Mouse (Mus musculus) hindbrain, embryonic 15.5 days (tissue): ENCODE measurements at regions not wholly inside any gene's neighbourhood (a gene's known extent, or its start where the extent isn't known, plus 50 kb on each side); places are given as distances from the start of the nearest gene placed in this dataset.

Source experiments
- ATAC-seq: fragments of 200-750 bp; cut with Nextera tagmentation; 2 replicates; pipeline ENCODE4 v1.8.0; 2017; ENCODE audit warnings: low read depth, moderate number of reproducible peaks, moderate TSS enrichment; ENCODE audit not compliant: low FRiP score
- H3K27ac ChIP-seq: fragments of 300-500 bp; sonication (generic); replicated peaks from 2 replicates; pipeline ENCODE4 v1.5.1; 2015; ENCODE audit warnings: mild to moderate bottlenecking, inconsistent platforms
- H3K27me3 ChIP-seq: fragments of 300-500 bp; sonication (generic); 2 replicates; pipeline ENCODE4 v1.6.1; 2015; ENCODE audit warnings: control low read depth, inconsistent platforms
- H3K36me3 ChIP-seq: fragments of 300-500 bp; sonication (generic); 2 replicates; pipeline ENCODE4 v1.6.1; 2015; ENCODE audit warnings: control low read depth, inconsistent platforms
- H3K4me1 ChIP-seq: fragments of 300-500 bp; sonication (generic); replicated peaks from 2 replicates; pipeline ENCODE4 v1.6.1; 2015; ENCODE audit warnings: control low read depth, inconsistent platforms
- H3K4me2 ChIP-seq: fragments of 300-500 bp; sonication (generic); 2 replicates; pipeline ENCODE4 v1.6.1; 2015; ENCODE audit warnings: moderate library complexity, mild to moderate bottlenecking, inconsistent platforms
- H3K4me3 ChIP-seq: fragments of 300-500 bp; sonication (generic); 2 replicates; pipeline ENCODE4 v1.5.1; 2015; ENCODE audit warnings: mild to moderate bottlenecking, inconsistent platforms
- H3K9ac ChIP-seq: fragments of 300-500 bp; sonication (generic); 2 replicates; pipeline ENCODE4 v1.6.1; 2015; ENCODE audit warnings: inconsistent platforms
- H3K9me3 ChIP-seq: fragments of 300-500 bp; sonication (generic); 2 replicates; pipeline ENCODE4 v1.6.1; 2016; ENCODE audit warnings: control low read depth, inconsistent platforms
- WGBS: fragments of 180-500 bp; shearing (Covaris S2); methylation state at CpG from one replicate; pipeline ENCODE4 v1.1.7; 2015; 5-methylcytosine and 5-hydroxymethylcytosine counted together

- H3K27me3 ChIP-seq = no peaks in the 10 kb centered on the region
- ATAC-seq = no peak
These were observed 186.9 kb downstream of the Rnf152 start for GRCm38 (mm10) chr1:105169455-105170113.

GRCm38 (mm10) chr1:105168808-105169207 lies 187.7 kb downstream of the Rnf152 start:
- ATAC-seq = no peak
- H3K27me3 ChIP-seq = no peaks in the 10 kb centered on the region
- no peak overlapping the region for H3K9ac ChIP-seq
- no peaks in the 10 kb centered on the region for H3K9me3 ChIP-seq
- no peak overlapping the region for H3K4me2 ChIP-seq
- 93% methylated on average over 1 of the region's 1 CpGs for WGBS
- no peaks in the 10 kb centered on the region for H3K4me1 ChIP-seq
- no peaks in the 10 kb centered on the region for H3K36me3 ChIP-seq
- H3K4me3 ChIP-seq = no peak overlapping the region
- no peak overlapping the region for H3K27ac ChIP-seq

More at GRCm38 (mm10) chr1:105169455-105170113, 186.9 kb downstream of the Rnf152 start:
- H3K27ac ChIP-seq = no peak overlapping the region
- H3K4me1 ChIP-seq = no peaks in the 10 kb centered on the region
- no peaks in the 10 kb centered on the region for H3K36me3 ChIP-seq
- H3K4me3 ChIP-seq = no peak overlapping the region
- H3K9ac ChIP-seq = no peak overlapping the region
- H3K9me3 ChIP-seq = no peaks in the 10 kb centered on the region
- H3K4me2 ChIP-seq = no peak overlapping the region
- 88% methylated on average over 1 of the region's 1 CpGs for WGBS

- no peaks in the 10 kb centered on the region for H3K9me3 ChIP-seq
- no peak for ATAC-seq
- WGBS = 85% methylated on average over 2 of the region's 2 CpGs
- no peak overlapping the region for H3K4me2 ChIP-seq
- H3K4me3 ChIP-seq = no peak overlapping the region
- no peak overlapping the region for H3K27ac ChIP-seq
- no peak overlapping the region for H3K9ac ChIP-seq
- no peaks in the 10 kb centered on the region for H3K27me3 ChIP-seq
- H3K36me3 ChIP-seq = no peaks in the 10 kb centered on the region
- no peaks in the 10 kb centered on the region for H3K4me1 ChIP-seq
These were observed 198.9 kb downstream of the Rnf152 start for GRCm38 (mm10) chr1:105157459-105158124.

GRCm38 (mm10) chr1:105152175-105152828 lies 204.2 kb downstream of the Rnf152 start:
- Histone ChIP-seq H3K27ac (no peak overlapping the region), H3K9ac (no peak overlapping the region), H3K4me3 (no peak overlapping the region), H3K36me3 (no peaks in the 10 kb centered on the region), H3K4me1 (peaks cover 9% of the 10 kb centered on the region; the same call in 1 of the 2 replicates), H3K9me3 (no peaks in the 10 kb centered on the region), H3K27me3 (no peaks in the 10 kb centered on the region), H3K4me2 (no peak overlapping the region)
- WGBS = 81% methylated on average over 6 of the region's 6 CpGs
- no peak for ATAC-seq

- Histone ChIP-seq H3K4me1 (peaks cover 9% of the 10 kb centered on the region; the same call in 1 of the 2 replicates), H3K4me2 (no peak overlapping the region), H3K36me3 (no peaks in the 10 kb centered on the region), H3K27ac (no peak overlapping the region), H3K27me3 (no peaks in the 10 kb centered on the region), H3K9me3 (no peaks in the 10 kb centered on the region), H3K9ac (no peak overlapping the region), H3K4me3 (no peak overlapping the region)
- no peak for ATAC-seq
- 62% methylated on average over 1 of the region's 1 CpGs for WGBS
These were observed 205.1 kb downstream of the Rnf152 start for GRCm38 (mm10) chr1:105151466-105151846.

- peak; percentile 52; the same call in 1 of the 2 replicates for ATAC-seq
- H3K9me3 ChIP-seq = no peaks in the 10 kb centered on the region
- no peak overlapping the region for H3K4me3 ChIP-seq
- no peak overlapping the region for H3K4me2 ChIP-seq
- 64% methylated on average over 12 of the region's 12 CpGs for WGBS
- no peak overlapping the region for H3K9ac ChIP-seq
- H3K27me3 ChIP-seq = no peaks in the 10 kb centered on the region
- no peaks in the 10 kb centered on the region for H3K36me3 ChIP-seq
- peak overlapping the region; percentile 10; the same call in 1 of the 2 replicates for H3K27ac ChIP-seq
- peaks cover 9% of the 10 kb centered on the region; the same call in 1 of the 2 replicates for H3K4me1 ChIP-seq
These were observed 205.7 kb downstream of the Rnf152 start for GRCm38 (mm10) chr1:105150624-105151465.

- Histone ChIP-seq H3K9me3 (no peaks in the 10 kb centered on the region), H3K27ac (no peak overlapping the region), H3K4me3 (no peak overlapping the region), H3K27me3 (no peaks in the 10 kb centered on the region), H3K4me2 (no peak overlapping the region), H3K4me1 (peaks cover 9% of the 10 kb centered on the region; the same call in 1 of the 2 replicates), H3K36me3 (no peaks in the 10 kb centered on the region), H3K9ac (no peak overlapping the region)
- ATAC-seq = no peak
- WGBS = 92% methylated on average over 2 of the region's 2 CpGs
These were observed 207.7 kb downstream of the Rnf152 start for GRCm38 (mm10) chr1:105148792-105149191.

- H3K27ac ChIP-seq = no peak overlapping the region
- no peaks in the 10 kb centered on the region for H3K36me3 ChIP-seq
- no peak overlapping the region for H3K4me3 ChIP-seq
- H3K9ac ChIP-seq = no peak overlapping the region
- no peak overlapping the region for H3K4me2 ChIP-seq
- H3K4me1 ChIP-seq = peaks cover 9% of the 10 kb centered on the region; the same call in 1 of the 2 replicates
- H3K9me3 ChIP-seq = no peaks in the 10 kb centered on the region
- ATAC-seq = no peak
- no peaks in the 10 kb centered on the region for H3K27me3 ChIP-seq
These were observed 208.5 kb downstream of the Rnf152 start for GRCm38 (mm10) chr1:105148048-105148447.

GRCm38 (mm10) chr1:105123936-105124335 lies 232.6 kb downstream of the Rnf152 start:
- ATAC-seq = no peak
- H3K4me2 ChIP-seq = no peak overlapping the region

GRCm38 (mm10) chr1:105117888-105118287 lies 238.6 kb downstream of the Rnf152 start:
- Histone ChIP-seq H3K36me3 (no peaks in the 10 kb centered on the region), H3K9me3 (no peaks in the 10 kb centered on the region), H3K27ac (no peak overlapping the region), H3K9ac (no peak overlapping the region), H3K4me1 (no peaks in the 10 kb centered on the region), H3K4me2 (no peak overlapping the region), H3K27me3 (no peaks in the 10 kb centered on the region), H3K4me3 (no peak overlapping the region)
- 87% methylated on average over 2 of the region's 2 CpGs for WGBS
- ATAC-seq = no peak

More at GRCm38 (mm10) chr1:105123936-105124335, 232.6 kb downstream of the Rnf152 start:
- Histone ChIP-seq H3K4me1 (no peaks in the 10 kb centered on the region), H3K9ac (no peak overlapping the region), H3K4me3 (no peak overlapping the region), H3K9me3 (no peaks in the 10 kb centered on the region), H3K27ac (no peak overlapping the region), H3K36me3 (no peaks in the 10 kb centered on the region), H3K27me3 (no peaks in the 10 kb centered on the region)
- WGBS = 87% methylated on average over 4 of the region's 4 CpGs

GRCm38 (mm10) chr1:105116231-105116630 lies 240.3 kb downstream of the Rnf152 start:
- 86% methylated on average over 3 of the region's 3 CpGs for WGBS
- Histone ChIP-seq H3K4me3 (no peak overlapping the region), H3K36me3 (no peaks in the 10 kb centered on the region), H3K4me1 (0 out of 2 replicates have a peak, but pooled peaks cover 4% of the 10 kb centered on the region), H3K27ac (no peak overlapping the region), H3K9ac (no peak overlapping the region), H3K4me2 (no peak overlapping the region), H3K9me3 (no peaks in the 10 kb centered on the region), H3K27me3 (no peaks in the 10 kb centered on the region)
- no peak for ATAC-seq
